Mouse (Mus musculus): ENCODE measurements around the gene Lama1. TPM values are rescaled to one million over a fixed set of nuclear protein-coding genes. Genes with fewer than 3 reads are reported as not detected.

The Lama1 gene
- 2.5 and 3.3 TPM in 2 replicates for polyA plus RNA-seq (2012; rRNA removed)

DNA sequence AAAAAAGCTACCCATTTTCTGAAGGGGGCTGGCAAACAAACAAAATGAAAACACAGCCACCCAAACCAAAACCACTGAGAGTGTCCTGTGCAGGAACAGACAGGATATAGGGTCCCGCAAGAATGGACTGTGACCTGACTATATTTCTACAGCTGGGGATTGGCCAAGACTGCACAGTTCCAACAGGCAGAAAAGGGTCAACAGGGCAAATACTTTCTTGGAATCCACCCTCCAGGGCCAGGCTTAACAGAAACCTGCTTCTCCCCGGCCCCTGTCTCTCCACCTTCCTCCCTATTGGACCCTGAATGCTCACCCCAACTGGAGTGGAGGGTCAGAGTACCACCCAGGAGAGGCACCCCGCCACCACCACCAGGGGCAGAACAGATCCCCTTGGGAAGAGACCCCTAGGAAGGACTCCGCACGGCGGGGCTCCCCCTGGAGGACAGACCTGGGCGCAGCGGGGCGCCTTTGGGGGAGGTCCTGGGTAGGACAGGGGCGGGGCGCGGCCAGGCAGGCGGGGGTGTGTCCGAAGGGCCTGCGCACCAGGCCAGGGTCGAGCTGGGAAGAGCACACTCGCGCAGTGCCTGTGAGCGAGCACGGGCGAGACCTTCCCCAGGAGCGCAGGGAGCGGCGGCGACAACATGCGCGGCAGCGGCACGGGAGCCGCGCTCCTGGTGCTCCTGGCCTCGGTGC, at the start of gene Lama1:
Lama1 (plus strand) TSS at position 566 of the 693 bp plus-strand sequence.

Other genes starting within 250 kb of the Lama1 start
- gene Lrrc30, start 64.5 kb upstream of the Lama1 start, polyA plus RNA-seq (2012; rRNA removed): not detected in 2 replicates

Data from liver, embryonic 18 days (tissue).